Mouse (Mus musculus) kidney, adult 2 months (tissue): ENCODE results near the gene Slc25a53. TPM values are rescaled to one million over a fixed set of nuclear protein-coding genes. Genes with fewer than 3 reads are reported as not detected.
A peak's percentile ranks its signal among the peaks of the same experiment; 100 is the strongest.

Experiments
- DNase-seq: peaks from one replicate; pipeline ENCODE4 v3.0.0; 2021
- H3K27ac ChIP-seq: fragments of 200-500 bp; 2 replicates; pipeline ENCODE4 v1.5.1; 2012; ENCODE audit warnings: low read depth, low read length, control low read depth, inconsistent platforms; ENCODE audit not compliant: insufficient read depth
- H3K27me3 ChIP-seq: fragments of 200-500 bp; replicated peaks from 2 replicates; pipeline ENCODE4 v1.6.1; 2012; ENCODE audit warnings: mild to moderate bottlenecking, moderate library complexity, low read length, inconsistent platforms; ENCODE audit not compliant: control insufficient read depth, insufficient read depth
- H3K36me3 ChIP-seq: fragments of 200-500 bp; 2 replicates; pipeline ENCODE4 v1.6.1; 2012; ENCODE audit warnings: mild to moderate bottlenecking, moderate library complexity, low read length, inconsistent platforms; ENCODE audit not compliant: control insufficient read depth, insufficient read depth
- H3K4me1 ChIP-seq: fragments of 200-500 bp; 2 replicates; pipeline ENCODE4 v1.6.1; 2011; ENCODE audit warnings: low read length; ENCODE audit not compliant: control insufficient read depth, insufficient read depth
- H3K4me3 ChIP-seq: fragments of 200-500 bp; 2 replicates; pipeline ENCODE4 v1.5.1; 2011; ENCODE audit warnings: mild to moderate bottlenecking, low read depth, low read length, control low read depth; ENCODE audit not compliant: insufficient read depth
- CTCF ChIP-seq: fragments of 200-500 bp; conservative IDR thresholded peaks from 2 replicates; pipeline ENCODE4 v1.5.1; 2011; ENCODE audit warnings: low read depth, mild to moderate bottlenecking, control low read depth, low read length, moderate library complexity, mixed read lengths; ENCODE audit not compliant: insufficient read depth, insufficient read length
- POLR2A ChIP-seq: fragments of 200-500 bp; IDR thresholded peaks from one replicate; pipeline ENCODE4 v1.6.1; 2011; ENCODE audit warnings: low read depth, low read length, control low read depth
- WGBS: fragments of 180-500 bp; shearing (Covaris S2); methylation state at CpG from one replicate; pipeline ENCODE4 v1.1.7; 2018; 5-methylcytosine and 5-hydroxymethylcytosine counted together
- polyA plus RNA-seq: library from polyadenylated mRNA; depleted of rRNA; stranded (reverse); fragments of >200 nt; gene quantifications from 2 replicates; pipeline ENCODE4 v1.2.3, GENCODE M21; 2012; rRNA removed

Gene Slc25a53
- 2.2 and 2.4 TPM in 2 replicates for polyA plus RNA-seq

DNA sequence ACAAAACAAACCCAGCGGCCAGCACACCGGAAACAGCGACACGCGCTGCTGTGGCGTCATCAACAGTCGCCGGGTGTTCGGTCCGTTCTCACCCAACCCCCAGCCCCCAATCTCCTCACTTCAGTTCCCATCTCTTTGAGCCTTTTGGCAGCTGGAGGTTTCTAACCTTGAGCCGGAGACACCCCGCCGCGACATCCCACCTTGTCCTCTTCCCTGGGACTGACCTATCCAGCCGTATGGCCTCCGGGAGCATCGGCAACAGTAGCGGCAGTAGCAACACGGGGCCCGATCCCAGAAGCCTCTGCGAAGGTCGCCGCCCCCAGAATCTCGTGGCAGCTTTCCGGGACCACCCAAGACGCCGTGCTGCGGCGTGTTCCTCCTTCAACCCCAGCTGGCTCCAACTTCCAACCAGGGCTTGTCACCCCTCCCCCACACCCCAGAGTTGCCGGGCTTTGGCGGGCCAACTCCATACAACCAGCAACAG lies at the start of gene Slc25a53:
Gene Slc25a53, minus strand, starts transcription at position 303 of the 484 bp plus-strand sequence.
- 2% methylated on average over 31 of the region's 31 CpGs for WGBS
- Histone ChIP-seq H3K27ac (peak within 1 kb of the TSS; percentile 88), H3K27me3 (no peaks in the 10 kb centered on the region), H3K36me3 (no peaks in the 10 kb centered on the region), H3K4me3 (peak within 1 kb of the TSS; percentile 99), H3K4me1 (no peaks in the 10 kb centered on the region)
- no peak for TF ChIP-seq CTCF
- no peak for TF ChIP-seq POLR2A
- peak; percentile 88 for DNase-seq

DNA sequence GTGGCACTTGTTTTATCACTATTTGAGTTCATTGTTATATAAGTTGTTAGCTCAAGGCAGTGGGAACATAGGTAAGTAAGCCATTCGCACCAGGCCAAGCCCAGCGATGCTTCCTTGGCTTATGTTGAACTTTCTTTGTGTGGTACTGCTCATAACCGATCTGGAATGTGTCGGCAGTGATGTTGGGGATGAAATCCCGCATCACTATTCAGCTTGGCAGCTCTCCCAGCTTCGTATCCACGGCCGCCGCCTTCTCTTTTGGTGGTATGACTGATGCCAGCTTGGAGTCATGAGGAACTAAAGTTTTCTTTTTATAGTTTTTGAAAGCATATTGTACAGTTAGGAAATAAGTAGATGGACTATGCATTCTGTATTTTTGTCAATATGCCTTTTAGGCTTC lies 25.1 kb upstream of the Slc25a53 start:
- Histone ChIP-seq H3K36me3 (no peaks in the 10 kb centered on the region), H3K27ac (no peak overlapping the region), H3K4me3 (no peak overlapping the region), H3K27me3 (no peaks in the 10 kb centered on the region), H3K4me1 (no peaks in the 10 kb centered on the region)
- no peak for DNase-seq
- WGBS: 82% methylated on average over 9 of the region's 9 CpGs
- no peak for TF ChIP-seq POLR2A
- TF ChIP-seq CTCF: no peak

DNA sequence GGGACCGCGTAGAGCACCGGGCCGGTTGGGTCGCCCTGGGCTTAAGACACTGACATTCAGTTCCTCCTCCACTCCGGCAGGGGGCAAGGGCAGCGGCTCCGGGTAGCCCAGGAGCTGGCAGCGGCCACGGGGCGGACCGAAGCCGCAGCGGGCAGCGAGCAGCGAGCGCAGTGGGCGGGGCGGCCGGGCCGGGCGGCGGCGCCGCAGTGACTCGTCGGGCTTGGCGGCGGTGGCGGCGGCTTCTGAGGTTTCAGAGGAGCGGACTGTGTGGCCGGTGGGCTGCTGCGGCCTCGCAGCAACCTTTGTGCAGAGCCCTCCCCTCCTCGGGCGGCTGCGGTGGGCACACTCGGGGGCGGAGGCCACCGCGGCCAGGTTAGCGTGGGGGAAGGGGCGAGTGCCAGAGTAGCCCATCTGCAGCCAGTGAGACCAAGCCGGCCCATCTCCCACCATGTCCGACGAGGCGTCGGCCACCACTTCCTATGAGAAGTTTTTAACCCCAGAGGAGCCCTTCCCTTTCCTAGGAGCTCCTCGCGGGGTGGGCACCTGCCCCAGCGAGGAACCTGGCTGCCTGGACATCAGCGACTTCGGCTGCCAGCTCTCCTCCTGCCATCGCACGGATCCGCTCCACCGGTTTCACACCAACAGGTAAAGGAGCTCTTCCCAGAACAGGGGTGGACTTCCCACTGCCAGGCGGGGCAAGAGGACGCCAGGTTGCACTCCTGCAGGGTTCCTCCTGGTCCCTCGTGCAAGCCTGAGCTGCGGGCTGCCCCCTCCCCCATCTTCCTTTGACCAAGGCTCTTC lies 11.5 kb upstream of the Slc25a53 start, which contains the start of gene Fam199x:
Gene Fam199x, plus strand, starts transcription at position 170 of the 801 bp plus-strand sequence.
- H3K36me3 ChIP-seq: no peaks in the 10 kb centered on the region
- H3K4me1 ChIP-seq: no peaks in the 10 kb centered on the region
- no peaks in the 10 kb centered on the region for H3K27me3 ChIP-seq
- peak within 1 kb of the TSS; percentile 68 for H3K27ac ChIP-seq
- peak within 1 kb of the TSS; percentile 100 for H3K4me3 ChIP-seq
- no peak for TF ChIP-seq POLR2A
- TF ChIP-seq CTCF: peak; percentile 56
- peak; percentile 88 for DNase-seq
- under 1% methylated on average over 52 of the region's 62 CpGs for WGBS

DNA sequence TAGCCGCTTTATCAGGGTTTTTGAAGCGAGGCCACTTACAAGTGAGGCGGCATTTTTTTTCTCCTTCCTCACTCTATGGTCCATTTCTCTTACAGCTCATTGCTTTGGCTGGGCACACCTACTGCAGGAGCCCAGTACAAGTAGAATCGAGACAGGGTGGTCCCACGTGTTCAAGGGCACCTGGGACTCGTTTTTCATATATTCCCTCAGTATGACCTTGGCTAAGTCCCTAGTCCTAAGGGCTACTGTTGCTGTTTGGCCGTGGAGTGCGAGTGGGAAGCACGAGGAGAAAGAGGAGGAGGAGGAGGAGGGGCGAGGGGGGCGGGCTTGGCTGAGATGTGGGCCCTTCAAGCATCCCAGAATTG lies 10.9 kb upstream of the Slc25a53 start:
- WGBS: 8% methylated on average over 9 of the region's 11 CpGs
- H3K27ac ChIP-seq: no peak overlapping the region
- peak overlapping the region; percentile 100 for H3K4me3 ChIP-seq
- no peak for TF ChIP-seq POLR2A
- TF ChIP-seq CTCF: no peak
- H3K36me3 ChIP-seq: no peaks in the 10 kb centered on the region
- no peaks in the 10 kb centered on the region for H3K27me3 ChIP-seq
- DNase-seq: no peak
- H3K4me1 ChIP-seq: no peaks in the 10 kb centered on the region

DNA sequence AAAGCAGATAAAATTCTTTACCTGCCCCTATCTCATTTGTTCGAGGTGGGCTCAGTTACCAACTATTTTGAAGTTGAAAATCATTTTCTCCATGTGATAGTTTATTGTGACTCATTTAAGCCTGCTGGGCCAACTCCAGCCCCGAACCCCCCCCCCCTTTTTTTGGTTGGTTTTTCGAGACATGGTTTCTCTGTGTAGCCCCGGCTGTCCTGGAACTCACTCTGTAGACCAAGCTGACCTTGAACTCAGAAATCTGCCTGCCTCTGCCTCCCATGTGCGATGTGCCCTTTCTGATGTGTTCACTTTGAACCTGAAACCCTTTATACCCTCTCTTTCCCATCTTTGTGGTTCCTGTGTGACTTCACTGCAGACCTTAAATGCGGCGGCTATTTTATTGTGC lies 400 bp upstream of the Slc25a53 start:
- 0 out of 2 replicates have a peak overlapping the region, but pooled peaks have one; percentile 17 for H3K27ac ChIP-seq
- H3K4me1 ChIP-seq: no peaks in the 10 kb centered on the region
- H3K4me3 ChIP-seq: peak overlapping the region; percentile 99
- no peak for DNase-seq
- H3K36me3 ChIP-seq: no peaks in the 10 kb centered on the region
- TF ChIP-seq CTCF (no peak), POLR2A (no peak)
- WGBS: 30% methylated on average over 7 of the region's 7 CpGs
- H3K27me3 ChIP-seq: no peaks in the 10 kb centered on the region

DNA sequence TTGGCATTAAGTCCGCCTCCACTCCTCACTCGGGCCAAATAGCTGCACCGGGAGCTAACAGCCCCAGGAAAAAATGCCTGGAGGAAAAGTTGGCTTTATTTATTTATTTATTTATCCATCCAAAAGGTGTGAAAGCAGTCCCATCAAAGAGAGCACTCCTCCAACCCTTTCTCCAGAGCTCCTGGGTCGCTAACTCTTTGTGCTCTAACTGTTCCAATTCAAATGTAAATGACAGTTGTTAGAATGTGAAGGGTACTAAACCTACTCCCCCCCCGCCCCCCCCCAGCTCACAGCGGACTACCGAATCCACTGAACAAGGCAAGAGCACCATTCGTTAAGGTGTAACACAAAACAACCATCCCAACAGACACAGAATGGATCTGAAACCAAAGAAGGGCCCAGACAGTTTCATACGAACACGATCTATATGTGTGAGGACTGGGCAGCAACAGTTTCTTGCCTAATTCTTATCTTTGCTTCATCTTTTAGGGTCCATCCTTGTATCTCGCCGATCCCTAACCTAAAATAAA lies 567 bp downstream of the Slc25a53 start:
- Histone ChIP-seq H3K4me1 (no peaks in the 10 kb centered on the region), H3K27me3 (no peaks in the 10 kb centered on the region), H3K36me3 (no peaks in the 10 kb centered on the region), H3K27ac (no peak overlapping the region), H3K4me3 (peak overlapping the region; percentile 99)
- no peak for DNase-seq
- WGBS: 1% methylated on average over 12 of the region's 12 CpGs
- TF ChIP-seq CTCF (no peak), POLR2A (no peak)

DNA sequence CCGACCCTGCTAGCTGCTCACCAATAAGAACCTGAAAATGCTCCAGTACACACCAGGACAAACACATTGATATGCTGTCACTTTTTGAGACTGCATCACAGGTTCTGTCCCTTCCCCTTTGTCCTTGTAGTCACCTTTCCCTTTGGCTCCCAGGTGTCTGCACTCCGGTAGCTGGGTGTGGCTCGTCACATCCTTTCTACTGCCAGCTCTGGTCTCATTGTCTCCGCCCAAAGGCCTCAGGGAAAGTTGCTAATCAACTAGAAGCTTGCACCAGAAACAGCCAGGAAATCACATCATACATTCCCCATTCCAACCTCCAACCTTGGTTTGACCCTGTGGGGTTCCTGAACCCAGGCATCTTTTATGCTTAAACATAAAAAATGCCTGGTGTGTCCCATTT lies 3.8 kb downstream of the Slc25a53 start:
- 27% methylated on average over 4 of the region's 4 CpGs for WGBS
- H3K4me3 ChIP-seq: no peak overlapping the region
- TF ChIP-seq POLR2A: no peak
- no peak for TF ChIP-seq CTCF
- H3K27ac ChIP-seq: no peak overlapping the region
- peak; percentile 27 for DNase-seq
- no peaks in the 10 kb centered on the region for H3K27me3 ChIP-seq
- H3K36me3 ChIP-seq: no peaks in the 10 kb centered on the region
- H3K4me1 ChIP-seq: peaks cover 5% of the 10 kb centered on the region
